Mouse (Mus musculus) E14TG2a.4 (cell line): Measurements from ENCODE around the gene Zfyve28.

Source experiments
- CTCF ChIP-seq: conservative IDR thresholded peaks from 2 replicates; pipeline ENCODE4 v1.5.1; 2014; ENCODE audit warnings: low read length
- NANOG ChIP-seq: IDR thresholded peaks from 2 replicates; pipeline ENCODE4 v1.6.1; 2014; ENCODE audit warnings: borderline replicate concordance, low read length, mixed read lengths

DNA sequence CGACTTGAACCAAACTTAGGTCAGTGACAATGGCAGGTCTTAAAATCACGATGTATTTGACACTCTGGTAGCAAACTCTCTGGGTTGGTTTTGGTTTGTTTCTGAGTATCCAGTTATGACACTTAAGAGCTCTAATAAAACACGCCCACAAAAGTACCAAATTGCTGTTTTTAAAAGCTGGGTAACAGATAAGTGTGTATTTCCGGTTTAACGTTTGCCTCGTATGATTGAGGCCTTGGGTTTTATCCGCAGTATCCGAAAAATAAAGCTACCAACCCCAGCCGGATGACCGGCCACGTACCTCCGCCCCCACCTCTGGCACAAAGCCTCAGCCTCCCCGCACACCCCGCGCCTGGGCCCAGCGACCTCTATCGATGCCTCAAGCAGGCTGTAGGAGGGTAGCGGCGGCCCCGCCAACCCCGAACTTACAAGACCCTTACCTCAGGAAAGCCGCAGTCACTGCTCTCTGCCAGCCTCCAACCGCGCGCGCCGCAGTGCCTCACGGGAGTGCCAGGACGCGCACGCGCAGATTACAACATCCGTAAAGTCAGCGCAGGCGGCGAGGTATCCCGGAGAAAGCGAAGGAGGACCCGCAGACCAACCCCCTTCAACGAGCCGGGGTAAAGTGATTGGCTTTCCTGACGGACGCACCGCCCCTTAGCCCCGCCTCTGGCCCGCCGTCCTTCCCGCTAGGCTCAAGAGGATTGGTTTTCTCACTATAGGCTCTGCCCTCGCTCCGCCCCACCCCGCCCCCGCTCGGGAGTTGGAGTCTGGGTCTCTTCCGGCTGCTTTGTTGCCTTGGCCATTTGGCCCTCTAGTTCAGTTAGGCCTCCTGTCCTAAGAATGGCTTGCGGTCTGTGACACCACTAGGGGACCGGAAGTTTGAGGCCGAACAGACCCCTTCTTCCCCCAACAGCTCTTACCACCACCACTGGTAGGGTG, 119.0 kb downstream of the Zfyve28 start, which contains the start of the genes Poln and Haus3:
- TF ChIP-seq CTCF (no peak), NANOG (no peak)
